Mouse (Mus musculus) MEL (cell line): ENCODE measurements at regions not wholly inside any gene's neighbourhood (a gene's known extent, or its start where the extent isn't known, plus 50 kb on each side); places are given as distances from the start of the nearest gene placed in this dataset.

Experiments used
- DNase-seq: peaks from one replicate; pipeline ENCODE4 v3.0.0; 2011; ENCODE audit warnings: low read depth, low spot score
- H3K27ac ChIP-seq: 2 replicates; pipeline ENCODE4 v1.5.1; 2012; ENCODE audit warnings: low read depth, mild to moderate bottlenecking, control low read depth, low read length, moderate library complexity; ENCODE audit not compliant: control insufficient read depth
- H3K27me3 ChIP-seq, 2 experiments: fragments of 150-350 bp in 1 of 2; sonication (generic) in 1 of 2; 2 replicates each; pipeline ENCODE4 v1.6.1; 2012; ENCODE audit warnings: low read length in 2 of 2, mild to moderate bottlenecking in 2 of 2, improper control_type of control experiment in 1 of 2, moderate library complexity in 1 of 2; ENCODE audit not compliant: insufficient read depth in 2 of 2, control insufficient read depth in 1 of 2
- H3K36me3 ChIP-seq, 2 experiments: 2 replicates each; pipeline ENCODE4 v1.6.1; 2012 to 2014; ENCODE audit warnings: low read length in 2 of 2, improper control_type of control experiment in 1 of 2, inconsistent platforms in 1 of 2, mild to moderate bottlenecking in 1 of 2; ENCODE audit not compliant: insufficient read depth in 2 of 2, control insufficient read depth in 1 of 2
- H3K4me1 ChIP-seq, 2 experiments: fragments of 150-350 bp in 1 of 2; sonication (generic) in 1 of 2; 2 replicates each; pipeline ENCODE4 v1.6.1; 2012; ENCODE audit warnings: low read length in 2 of 2, improper control_type of control experiment in 1 of 2, mild to moderate bottlenecking in 1 of 2; ENCODE audit not compliant: insufficient read depth in 2 of 2, control insufficient read depth in 1 of 2
- H3K4me3 ChIP-seq, 2 experiments: fragments of 150-350 bp in 1 of 2; sonication (generic) in 1 of 2; 2 replicates each; pipeline ENCODE4 v1.5.1; 2012; ENCODE audit warnings: low read depth in 2 of 2, low read length in 2 of 2, mild to moderate bottlenecking in 2 of 2, moderate library complexity in 2 of 2, control low read depth in 1 of 2, improper control_type of control experiment in 1 of 2; ENCODE audit not compliant: control insufficient read depth in 1 of 2, insufficient read depth in 1 of 2
- H3K79me2 ChIP-seq: 2 replicates; pipeline ENCODE4 v1.6.1; 2012; ENCODE audit warnings: mild to moderate bottlenecking, low read length, moderate library complexity; ENCODE audit not compliant: control insufficient read depth, poor library complexity, insufficient read depth
- H3K9ac ChIP-seq: 2 replicates; pipeline ENCODE4 v1.6.1; 2012; ENCODE audit warnings: low read depth, mild to moderate bottlenecking, control low read depth, low read length, moderate library complexity; ENCODE audit not compliant: control insufficient read depth, poor library complexity, severe bottlenecking
- H3K9me3 ChIP-seq: fragments of 150-350 bp; sonication (generic); replicated peaks from 2 replicates; pipeline ENCODE4 v1.6.1; 2012; ENCODE audit warnings: mild to moderate bottlenecking, low read length, improper control_type of control experiment, moderate library complexity; ENCODE audit not compliant: insufficient read depth
- BHLHE40 ChIP-seq: IDR thresholded peaks from 2 replicates; pipeline ENCODE4 v1.6.1; 2012; ENCODE audit warnings: low read depth, mild to moderate bottlenecking, inconsistent platforms, low read length, improper control_type of control experiment, borderline replicate concordance
- CHD2 ChIP-seq: IDR thresholded peaks from 2 replicates; pipeline ENCODE4 v1.6.1; 2011; ENCODE audit warnings: low read length, improper control_type of control experiment
- E2F4 ChIP-seq: IDR thresholded peaks from 2 replicates; pipeline ENCODE4 v1.6.1; 2011; ENCODE audit warnings: low read depth, low read length, improper control_type of control experiment, borderline replicate concordance
- EP300 ChIP-seq, 2 experiments: IDR thresholded peaks; 2 replicates each; pipeline ENCODE4 v1.6.1; 2011; ENCODE audit warnings: improper control_type of control experiment in 2 of 2, low read length in 2 of 2, low read depth in 1 of 2, mild to moderate bottlenecking in 1 of 2
- ETS1 ChIP-seq: IDR thresholded peaks from 2 replicates; pipeline ENCODE4 v1.6.1; 2012; ENCODE audit warnings: low read depth, mild to moderate bottlenecking, inconsistent platforms, low read length, improper control_type of control experiment, moderate library complexity
- GATA1 ChIP-seq: IDR thresholded peaks from 2 replicates; pipeline ENCODE4 v1.6.1; 2011; ENCODE audit warnings: low read depth, low read length, improper control_type of control experiment
- JUND ChIP-seq: IDR thresholded peaks from 2 replicates; pipeline ENCODE4 v1.6.1; 2011; ENCODE audit warnings: low read depth, mild to moderate bottlenecking, improper control_type of control experiment, low read length
- KAT2A ChIP-seq: conservative IDR thresholded peaks from 2 replicates; pipeline ENCODE4 v1.6.1; 2012; ENCODE audit warnings: low read depth, low read length, improper control_type of control experiment, inconsistent platforms
- MAFK ChIP-seq: IDR thresholded peaks from 2 replicates; pipeline ENCODE4 v1.6.1; 2011; ENCODE audit warnings: low read depth, mild to moderate bottlenecking, low read length, improper control_type of control experiment, borderline replicate concordance
- MAX ChIP-seq: IDR thresholded peaks from 2 replicates; pipeline ENCODE4 v1.6.1; 2011; ENCODE audit warnings: low read length, improper control_type of control experiment
- MYB ChIP-seq: IDR thresholded peaks from 2 replicates; pipeline ENCODE4 v1.6.1; 2011; ENCODE audit warnings: mild to moderate bottlenecking, low read depth, low read length, improper control_type of control experiment
- POLR2A ChIP-seq, 2 experiments: IDR thresholded peaks; 2 replicates each; pipeline ENCODE4 v1.6.1; 2011 to 2012; ENCODE audit warnings: low read length in 2 of 2, mild to moderate bottlenecking in 2 of 2, control low read depth in 1 of 2, improper control_type of control experiment in 1 of 2, low read depth in 1 of 2, moderate library complexity in 1 of 2; ENCODE audit not compliant: control insufficient read depth in 1 of 2, insufficient read depth in 1 of 2, poor library complexity in 1 of 2
- RAD21 ChIP-seq: IDR thresholded peaks from 2 replicates; pipeline ENCODE4 v1.6.1; 2011; ENCODE audit warnings: mild to moderate bottlenecking, low read depth, low read length, improper control_type of control experiment
- RCOR1 ChIP-seq: IDR thresholded peaks from 2 replicates; pipeline ENCODE4 v1.6.1; 2012; ENCODE audit warnings: low read depth, mild to moderate bottlenecking, inconsistent platforms, low read length, improper control_type of control experiment
- SIN3A ChIP-seq: IDR thresholded peaks from 2 replicates; pipeline ENCODE4 v1.6.1; 2012; ENCODE audit warnings: low read length, improper control_type of control experiment, inconsistent platforms
- SMC3 ChIP-seq: IDR thresholded peaks from 2 replicates; pipeline ENCODE4 v1.6.1; 2011; ENCODE audit warnings: low read depth, low read length, improper control_type of control experiment
- TAL1 ChIP-seq: IDR thresholded peaks from 2 replicates; pipeline ENCODE4 v1.6.1; 2012; ENCODE audit warnings: mild to moderate bottlenecking, inconsistent platforms, low read length, moderate library complexity, mixed read lengths
- TBP ChIP-seq: IDR thresholded peaks from 2 replicates; pipeline ENCODE4 v1.8.0; 2011; ENCODE audit warnings: low read depth, low read length, improper control_type of control experiment
- TCF12 ChIP-seq: IDR thresholded peaks from 2 replicates; pipeline ENCODE4 v1.6.1; 2014; ENCODE audit warnings: low read depth, mild to moderate bottlenecking, inconsistent platforms, low read length, improper control_type of control experiment, moderate library complexity
- USF1 ChIP-seq: IDR thresholded peaks from 2 replicates; pipeline ENCODE4 v1.6.1; 2014; ENCODE audit warnings: low read depth, mild to moderate bottlenecking, inconsistent platforms, low read length, improper control_type of control experiment, moderate library complexity
- USF2 ChIP-seq, 2 experiments: IDR thresholded peaks; 2 replicates each; pipeline ENCODE4 v1.6.1; 2011 to 2012; ENCODE audit warnings: improper control_type of control experiment in 2 of 2, low read length in 2 of 2, borderline replicate concordance in 1 of 2, inconsistent platforms in 1 of 2, low read depth in 1 of 2, mild to moderate bottlenecking in 1 of 2; ENCODE audit not compliant: insufficient read depth in 1 of 2
- ZC3H11A ChIP-seq: IDR thresholded peaks from 2 replicates; pipeline ENCODE4 v1.6.1; 2012; ENCODE audit warnings: low read depth, mild to moderate bottlenecking, inconsistent platforms, low read length, improper control_type of control experiment
- ZNF384 ChIP-seq: IDR thresholded peaks from 2 replicates; pipeline ENCODE4 v1.6.1; 2012; ENCODE audit warnings: low read depth, mild to moderate bottlenecking, inconsistent platforms, low read length, improper control_type of control experiment

DNA sequence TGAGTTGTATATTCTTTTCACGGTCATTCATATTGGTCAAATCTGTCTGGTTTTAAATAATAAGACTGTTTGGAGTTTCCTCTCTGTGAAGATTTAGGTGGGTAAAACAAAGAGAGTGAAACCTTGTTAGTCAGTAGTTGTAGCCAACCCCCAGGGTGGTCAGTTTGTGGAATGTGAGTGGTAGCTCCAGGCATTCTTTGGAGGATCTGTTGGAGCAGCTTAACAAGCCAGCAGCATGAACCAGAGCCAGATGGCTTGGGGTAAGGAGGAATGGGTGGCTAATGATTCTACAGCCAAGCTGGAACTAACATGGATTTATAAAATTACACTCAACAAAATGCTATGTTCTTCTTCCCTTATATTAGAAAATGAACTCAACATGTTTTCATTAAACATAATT, 489.7 kb upstream of the Pabpc4l start (continued):
- TF ChIP-seq BHLHE40: no peak

DNA sequence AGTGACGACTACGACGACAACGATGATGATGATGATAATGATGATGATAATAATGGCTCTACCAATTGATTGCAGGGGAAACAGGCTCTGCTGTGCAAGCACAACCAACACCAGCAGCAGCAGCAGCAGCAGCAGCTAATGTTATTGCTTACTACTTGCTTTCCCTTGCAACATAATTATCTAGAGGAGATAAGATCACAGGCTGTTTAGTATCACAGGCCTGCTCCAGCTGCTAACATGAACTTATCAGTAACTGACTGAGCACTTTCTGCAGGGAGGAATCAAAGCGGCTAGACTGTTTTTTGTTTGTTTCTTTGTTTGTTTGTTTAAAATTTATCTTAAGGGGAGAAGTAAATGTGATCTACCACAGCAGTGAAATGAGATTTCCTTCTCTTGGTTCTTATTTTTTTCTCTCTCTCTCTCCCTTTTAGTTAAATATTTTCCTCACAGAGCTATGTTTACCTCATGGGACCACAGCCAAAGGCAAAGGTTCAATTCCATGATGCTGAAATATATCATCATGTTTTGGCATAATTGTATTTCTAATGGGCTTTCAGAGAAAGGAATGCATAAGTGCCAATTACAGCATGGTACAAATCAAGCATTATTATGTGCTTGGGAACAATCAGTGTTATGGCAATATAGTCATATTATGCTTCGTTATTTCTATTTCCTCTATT, 443.2 kb upstream of the Pabpc4l start:
- TF ChIP-seq ETS1 (peak; percentile 54; the same call in 1 of the 2 replicates), USF2 (IDR thresholded peaks at IDR 0.05; ENCODE audit: borderline replicate concordance in 1 of 2, insufficient read depth in 1 of 2, low read depth in 1 of 2, low read length in 2 of 2) (no peak)
- no peak overlapping the region for H3K4me3 ChIP-seq
- peaks cover 0 to 4% of the 10 kb centered on the region in 2 experiments; a peak in 2 of 4 replicates for H3K4me1 ChIP-seq
- H3K27ac ChIP-seq: no peak overlapping the region
- no peaks in the 10 kb centered on the region for H3K27me3 ChIP-seq
- no peak overlapping the region for H3K9ac ChIP-seq
- DNase-seq: no peak
- H3K9me3 ChIP-seq: no peaks in the 10 kb centered on the region
- no peaks in the 10 kb centered on the region for H3K36me3 ChIP-seq
- H3K79me2 ChIP-seq: no peaks in the 10 kb centered on the region

- no peaks in the 10 kb centered on the region for H3K79me2 ChIP-seq
- no peak overlapping the region for H3K27ac ChIP-seq
- H3K9ac ChIP-seq: no peak overlapping the region
- no peaks in the 10 kb centered on the region for H3K36me3 ChIP-seq
- H3K4me3 ChIP-seq: no peak overlapping the region
- no peaks in the 10 kb centered on the region for H3K27me3 ChIP-seq
- TF ChIP-seq TCF12 (peak; percentile 43; the same call in 1 of the 2 replicates), MAX (no peak), EP300 (IDR thresholded peaks at IDR 0.05; ENCODE audit: low read depth in 1 of 2, low read length in 2 of 2) (peak; percentile 40 to 42; a peak in 2 of 4 replicates), RCOR1 (0 out of 2 replicates have a peak, but pooled peaks have one; percentile 24), TBP (no peak), CHD2 (no peak), E2F4 (no peak)
- peak; percentile 28 for DNase-seq
- peaks cover 0 to 3% of the 10 kb centered on the region in 2 experiments; a peak in 1 of 4 replicates for H3K4me1 ChIP-seq
- H3K9me3 ChIP-seq: no peaks in the 10 kb centered on the region
Measured at GRCm38 (mm10) chr3:46875848-46876247, 427.8 kb upstream of the Pabpc4l start.

DNA sequence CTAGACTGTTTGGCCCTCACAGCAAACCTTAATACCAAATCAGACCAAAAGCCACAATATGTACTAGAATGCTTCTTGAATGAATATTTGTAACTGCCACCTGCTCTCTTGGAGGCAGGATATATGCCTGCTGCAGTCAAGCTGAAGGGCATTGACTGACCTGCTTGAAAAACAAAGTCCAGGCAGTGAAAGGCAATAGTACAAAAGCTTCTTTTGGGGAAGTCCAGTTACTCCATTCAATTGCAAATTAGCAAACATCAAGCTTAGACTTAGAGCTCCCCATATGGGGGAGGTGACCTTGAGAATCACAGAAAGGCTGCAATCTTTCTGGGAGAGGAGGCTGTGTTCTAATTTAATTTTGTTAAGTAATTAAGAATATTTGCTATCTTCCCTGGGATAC, 422.9 kb upstream of the Pabpc4l start:
- H3K9me3 ChIP-seq: no peaks in the 10 kb centered on the region
- no peaks in the 10 kb centered on the region for H3K36me3 ChIP-seq
- peaks cover 0 to 3% of the 10 kb centered on the region in 2 experiments; a peak in 1 of 4 replicates for H3K4me1 ChIP-seq
- no peak overlapping the region for H3K9ac ChIP-seq
- H3K27ac ChIP-seq: no peak overlapping the region
- no peak for TF ChIP-seq TAL1
- TF ChIP-seq ZNF384: no peak
- no peak for TF ChIP-seq MYB
- no peak for TF ChIP-seq ZC3H11A
- no peak for TF ChIP-seq POLR2A (IDR thresholded peaks at IDR 0.05; ENCODE audit: control insufficient read depth in 1 of 2, insufficient read depth in 1 of 2, low read depth in 1 of 2, low read length in 2 of 2, poor library complexity in 1 of 2)
- TF ChIP-seq SIN3A: no peak
- TF ChIP-seq RAD21: no peak
- TF ChIP-seq GATA1: no peak
- TF ChIP-seq JUND: no peak
- no peak for TF ChIP-seq ETS1
- no peak for TF ChIP-seq MAFK
- no peak for TF ChIP-seq SMC3
- TF ChIP-seq USF1: no peak
- no peak for TF ChIP-seq USF2 (IDR thresholded peaks at IDR 0.05; ENCODE audit: borderline replicate concordance in 1 of 2, insufficient read depth in 1 of 2, low read depth in 1 of 2, low read length in 2 of 2)
- no peak for TF ChIP-seq RCOR1
- TF ChIP-seq KAT2A: no peak
- DNase-seq: no peak
- no peaks in the 10 kb centered on the region for H3K27me3 ChIP-seq
- H3K4me3 ChIP-seq: no peak overlapping the region
- H3K79me2 ChIP-seq: no peaks in the 10 kb centered on the region
